Comparison of ENCODE assay signal across 8 mouse cellular contexts in the genomic region with DNA sequence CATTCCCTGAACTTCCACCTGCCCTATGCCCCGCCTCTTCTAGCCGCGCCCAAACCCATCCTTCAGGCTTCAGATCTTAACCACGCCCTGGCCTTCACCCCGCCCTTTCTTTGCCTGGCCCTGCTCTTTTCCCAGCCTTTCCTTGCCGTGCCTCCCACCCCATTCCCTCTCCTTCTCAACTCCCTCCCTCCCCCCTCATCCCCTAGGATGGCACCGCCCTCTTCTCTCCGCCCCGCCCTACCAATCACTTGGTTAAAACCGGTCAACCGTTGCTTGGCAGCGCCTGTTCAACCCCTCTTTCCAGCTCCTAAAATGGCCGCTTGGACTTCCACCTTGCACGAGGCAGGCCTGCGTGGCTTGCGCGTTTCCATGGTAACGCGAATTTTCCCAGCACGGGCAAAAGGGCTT. TPM values are rescaled to one million over a fixed set of nuclear protein-coding genes. Genes with fewer than 3 reads are reported as not detected.
DNase-seq lines count a peak whose midpoint lies in the region; ATAC-seq lines count a peak whose summit lies in the region.

A gene (minus strand): TSS at position 361 of the 408 bp plus-strand sequence.

- DNase-seq in right cerebral cortex, postnatal 10 days (ENCODE audit: low spot score in 2 of 2) = peak; percentile 59 to 61
- DNase-seq in right cerebral cortex, adult 18-20 months = no peak
- peak; percentile 76 for DNase-seq in forebrain, embryonic 14.5 days (ENCODE audit: low spot score)
- peak; percentile 81 for DNase-seq in retina, embryonic 14.5 days (ENCODE audit: low spot score)
- DNase-seq in left cerebral cortex, postnatal 25 days (ENCODE audit: low spot score in 2 of 2) = no peak
- DNase-seq in urinary bladder, postnatal 10 days (ENCODE audit: low spot score) = no peak
- DNase-seq in thymus, adult 18-20 months = no peak

- H3K36me3 ChIP-seq in forebrain, embryonic 14.5 days (ENCODE audit: control insufficient read depth, insufficient read depth, low read length) = no peaks in the 10 kb centered on the region
- no peaks in the 10 kb centered on the region for H3K36me3 ChIP-seq in limb, embryonic 15.5 days

- WGBS in forebrain, embryonic 14.5 days = 2% methylated on average over 20 of the region's 20 CpGs
- WGBS in limb, embryonic 15.5 days = 5% methylated on average over 20 of the region's 20 CpGs

- intact Hi-C loops in left cerebral cortex, postnatal 25 days (cut with DNase I) = no loop called here

- no peak within 1 kb of the TSS for H3K9ac ChIP-seq in forebrain, embryonic 14.5 days (ENCODE audit: low read length)
- H3K9ac ChIP-seq in limb, embryonic 15.5 days = no peak within 1 kb of the TSS

- no peaks in the 10 kb centered on the region for H3K4me1 ChIP-seq in forebrain, embryonic 14.5 days (ENCODE audit: control insufficient read depth, insufficient read depth, low read length)
- H3K4me1 ChIP-seq in limb, embryonic 15.5 days = peaks cover 18% of the 10 kb centered on the region

- peak; percentile 80 for ATAC-seq in forebrain, embryonic 14.5 days
- peak; percentile 48; the same call in 1 of the 2 replicates for ATAC-seq in limb, embryonic 15.5 days (ENCODE audit: insufficient number of reproducible peaks, low FRiP score, low TSS enrichment, low read depth)

- H3K4me3 ChIP-seq in forebrain, embryonic 14.5 days (ENCODE audit: low read depth, low read length) = peak within 1 kb of the TSS; percentile 18
- H3K4me3 ChIP-seq in limb, embryonic 15.5 days = peak within 1 kb of the TSS; percentile 16

- no peaks in the 10 kb centered on the region for H3K9me3 ChIP-seq in forebrain, embryonic 14.5 days (replicated peaks; ENCODE audit: control insufficient read depth, low read length)
- H3K9me3 ChIP-seq in limb, embryonic 15.5 days = no peaks in the 10 kb centered on the region

- peak within 1 kb of the TSS; percentile 44 for H3K4me2 ChIP-seq in forebrain, embryonic 14.5 days (ENCODE audit: low read length)
- H3K4me2 ChIP-seq in limb, embryonic 15.5 days = peak within 1 kb of the TSS; percentile 41

- no peak within 1 kb of the TSS for H3K27ac ChIP-seq in forebrain, embryonic 14.5 days (ENCODE audit: low read depth, low read length)
- no peak within 1 kb of the TSS for H3K27ac ChIP-seq in limb, embryonic 15.5 days

- H3K27me3 ChIP-seq in forebrain, embryonic 14.5 days (replicated peaks; ENCODE audit: control insufficient read depth, insufficient read depth, low read length) = no peaks in the 10 kb centered on the region
- no peaks in the 10 kb centered on the region for H3K27me3 ChIP-seq in limb, embryonic 15.5 days

RNA-seq across cellular contexts. Expression of the gene that starts here (rescaled TPM):
- polyA plus RNA-seq in forebrain, embryonic 14.5 days (2014; fragmentation: Nextera tagmentation; extraction: Ambion mirVana) = 0.85 and 1.6 TPM in 2 replicates
- 1.2 TPM in 2 replicates for polyA plus RNA-seq in limb, embryonic 15.5 days (2015; fragmentation: Nextera tagmentation; extraction: Ambion mirVana)
- total RNA-seq in left cerebral cortex, postnatal 25 days (2021) = under 1 TPM; 0.76 to 0.99 TPM

Comparison
In these comparisons a context has a peak if more than half of its experiments do, and no peak if none do; other contexts are left out.
1. DNase-seq: peak in right cerebral cortex, postnatal 10 days (2 of 2), forebrain, embryonic 14.5 days (single experiment) and retina, embryonic 14.5 days (single experiment); none in right cerebral cortex, adult 18-20 months (single experiment), left cerebral cortex, postnatal 25 days (0 of 2), urinary bladder, postnatal 10 days (single experiment) and thymus, adult 18-20 months (0 of 2).